Mouse (Mus musculus) MEL-GATA-1-ER (cell line): Measurements from ENCODE around the gene Apool.

Experiments used
- DNase-seq: peaks from one replicate; pipeline ENCODE4 v3.0.0-alpha.2; 2012; ENCODE audit warnings: low read depth; ENCODE audit errors: extremely low read depth

Apool gene

GRCm38 (mm10) chrX:112310804-112311530 lies at the start of gene Apool:
Gene Apool (plus strand): TSS chrX:112311334.
- peak; percentile 89 for DNase-seq

GRCm38 (mm10) chrX:112273550-112273949 lies 37.6 kb upstream of the Apool start:
- peak; percentile 2 for DNase-seq

- DNase-seq = peak; percentile 16
Observed at GRCm38 (mm10) chrX:112311531-112311887, 375 bp downstream of the Apool start.

GRCm38 (mm10) chrX:112312094-112312493 lies 960 bp downstream of the Apool start:
- peak; percentile 6 for DNase-seq

DNA sequence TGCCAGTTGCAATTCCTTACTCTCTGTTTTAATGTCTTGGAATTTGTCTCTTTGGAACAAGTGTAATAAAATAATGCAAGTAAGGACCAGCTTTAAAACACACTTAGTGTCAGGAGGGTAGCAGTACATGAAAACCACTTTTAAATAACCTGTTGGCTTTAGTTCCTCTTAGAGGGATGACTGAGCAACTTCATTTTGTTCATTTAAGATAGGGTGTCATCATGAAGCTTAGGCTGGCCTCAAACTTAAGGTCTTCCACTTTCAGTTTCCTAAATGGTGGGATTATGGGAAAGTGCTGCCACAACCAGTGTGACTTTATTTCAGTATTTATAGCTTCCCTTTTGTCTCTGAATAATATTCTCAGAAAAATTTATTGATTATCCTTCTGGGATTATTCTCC lies 9.1 kb downstream of the Apool start:
- DNase-seq = peak; percentile 20

DNA sequence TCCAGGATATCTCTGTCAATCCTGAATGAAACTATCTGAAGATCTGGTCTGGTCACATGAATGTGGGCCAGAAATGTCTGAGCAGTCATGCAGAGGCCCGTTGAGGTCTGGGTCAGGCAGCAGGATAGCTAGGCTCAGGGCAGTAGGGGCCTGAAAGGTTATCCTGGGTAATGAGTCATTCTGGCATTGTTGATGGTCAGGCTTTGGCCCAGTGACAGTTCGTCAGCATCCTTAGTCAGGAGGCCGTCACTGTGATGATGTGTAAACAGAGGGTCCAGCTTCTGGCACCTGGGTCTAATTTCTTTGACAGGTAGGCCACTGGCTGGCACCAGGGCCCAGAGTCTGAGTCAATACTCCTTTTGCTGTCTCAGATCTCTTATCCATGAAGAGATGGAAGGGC lies 28.4 kb downstream of the Apool start:
- DNase-seq = no peak

DNA sequence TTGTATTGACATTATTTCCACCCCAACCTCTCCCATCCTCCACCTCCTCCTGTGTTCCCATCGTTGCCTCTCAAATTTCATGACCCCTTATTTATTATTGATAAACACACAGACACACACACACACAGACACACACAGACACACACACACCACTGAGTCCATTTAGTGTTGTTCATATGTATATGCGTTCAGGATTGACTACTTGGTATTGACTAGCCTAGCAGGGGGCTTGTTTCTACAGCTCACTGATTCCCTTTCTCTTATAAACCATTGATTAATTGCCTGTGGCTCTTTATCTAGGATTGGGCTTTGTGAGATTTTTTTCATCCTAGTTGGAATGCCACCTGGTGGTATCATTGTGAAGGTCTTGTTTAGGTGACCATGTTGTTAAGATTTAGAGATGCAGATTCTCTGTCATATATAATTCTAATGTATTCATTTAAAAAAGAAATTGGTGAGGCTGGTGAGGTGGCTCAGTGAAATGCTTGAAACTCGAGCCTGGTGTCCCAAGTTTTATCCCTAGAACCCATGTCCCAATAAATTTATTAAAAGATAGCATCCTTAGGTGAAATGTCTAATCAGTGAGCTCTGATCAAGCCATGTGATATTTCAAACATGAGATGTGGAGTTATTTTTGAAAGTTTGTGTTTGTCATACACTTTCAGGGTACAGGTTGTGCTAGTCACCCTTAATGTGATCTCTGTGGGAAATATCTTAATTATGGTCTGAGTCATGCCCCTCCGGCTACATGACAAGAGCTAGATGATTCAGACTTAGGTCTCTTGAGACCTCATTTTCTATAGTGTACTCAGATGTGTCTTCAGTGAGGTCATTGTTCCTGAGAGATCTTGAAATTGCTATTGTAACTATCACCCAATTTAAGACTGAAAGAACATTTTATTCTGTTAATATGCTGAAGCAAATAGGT lies 36.6 kb downstream of the Apool start:
- DNase-seq = no peak

DNA sequence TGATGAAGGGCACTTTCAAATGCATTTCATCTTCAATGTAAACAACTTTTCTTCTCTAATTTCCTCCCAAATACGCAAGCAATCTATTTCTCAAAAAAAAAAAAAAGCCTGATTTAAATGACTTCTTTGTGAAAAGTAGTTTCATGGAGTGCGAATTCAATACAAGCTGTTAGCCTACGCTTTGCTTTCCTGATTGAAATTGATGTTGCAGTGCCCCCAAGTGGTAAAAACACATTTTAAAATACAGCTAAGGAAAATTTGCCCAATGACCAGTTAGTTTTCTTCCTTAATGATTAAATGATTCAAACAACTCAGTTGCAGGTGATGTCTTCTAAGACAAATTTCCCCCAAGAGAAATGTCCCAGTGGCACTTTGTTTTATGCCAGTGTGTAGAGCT lies 37.3 kb downstream of the Apool start:
- peak; percentile 21 for DNase-seq

DNA sequence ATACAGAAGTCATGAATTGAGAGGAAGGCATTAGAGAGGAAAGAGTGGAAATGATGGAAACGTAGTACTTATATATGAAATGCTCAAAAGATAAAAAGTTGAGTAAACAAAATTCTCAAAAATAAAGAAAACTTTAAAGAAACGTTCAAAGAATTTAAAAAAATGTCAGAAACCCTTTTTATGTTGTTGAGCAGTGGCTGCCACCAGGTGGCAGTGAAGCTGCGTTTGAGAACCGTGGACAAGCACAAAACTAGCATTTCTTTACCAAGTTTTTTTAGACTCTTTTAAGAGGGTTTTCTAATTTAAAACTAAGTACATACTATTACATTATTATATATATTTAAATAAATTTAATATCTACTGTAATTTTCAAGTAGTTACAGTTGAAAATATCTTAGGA lies 57.3 kb downstream of the Apool start:
- DNase-seq = no peak

- peak; percentile 70 for DNase-seq
Observed at GRCm38 (mm10) chrX:112370577-112371410, 59.7 kb downstream of the Apool start.

GRCm38 (mm10) chrX:112406679-112407078 lies 95.5 kb downstream of the Apool start, which contains the start of gene Satl1:
Gene Satl1 (minus strand): TSS chrX:112406779.
- no peak for DNase-seq

- DNase-seq = no peak
Observed at GRCm38 (mm10) chrX:112412309-112412708, 101.2 kb downstream of the Apool start.
